Mouse (Mus musculus): Measurements from ENCODE around the gene Olfr1426. TPM values are rescaled to one million over a fixed set of nuclear protein-coding genes. Genes with fewer than 3 reads are reported as not detected.

Gene Olfr1426
- not detected in 4 replicates for total RNA-seq (2023)

DNA sequence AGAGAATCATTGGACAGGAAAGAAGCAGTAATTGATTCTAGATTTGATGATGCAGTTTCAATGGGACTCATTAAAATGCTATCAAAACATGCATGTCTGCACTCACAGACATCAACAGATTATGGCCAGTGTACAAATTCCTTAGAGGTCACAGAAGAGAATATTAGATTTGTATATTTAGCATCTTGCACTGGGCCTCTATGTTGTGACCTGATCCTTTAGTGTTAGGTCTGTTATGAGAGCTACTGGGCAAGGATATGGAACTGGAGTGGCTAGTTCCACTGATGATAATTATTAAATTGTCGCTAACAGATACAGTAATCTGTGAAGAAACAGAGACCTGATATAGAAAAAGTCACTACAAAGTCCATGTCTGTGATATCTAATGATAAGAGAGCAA lies at the start of gene Olfr1426:
Gene Olfr1426, minus strand, starts transcription at position 101 of the 400 bp plus-strand sequence.

GRCm38 (mm10) chr19:12123103-12123502 lies 31.3 kb upstream of the Olfr1426 start, which contains the start of gene Olfr76:
TSS of gene Olfr76 (minus strand) at chr19:12123203.

GRCm38 (mm10) chr19:12115797-12116196 lies 24.0 kb upstream of the Olfr1426 start, which contains the start of gene Olfr1428:
TSS of gene Olfr1428 (minus strand) at chr19:12115897.

DNA sequence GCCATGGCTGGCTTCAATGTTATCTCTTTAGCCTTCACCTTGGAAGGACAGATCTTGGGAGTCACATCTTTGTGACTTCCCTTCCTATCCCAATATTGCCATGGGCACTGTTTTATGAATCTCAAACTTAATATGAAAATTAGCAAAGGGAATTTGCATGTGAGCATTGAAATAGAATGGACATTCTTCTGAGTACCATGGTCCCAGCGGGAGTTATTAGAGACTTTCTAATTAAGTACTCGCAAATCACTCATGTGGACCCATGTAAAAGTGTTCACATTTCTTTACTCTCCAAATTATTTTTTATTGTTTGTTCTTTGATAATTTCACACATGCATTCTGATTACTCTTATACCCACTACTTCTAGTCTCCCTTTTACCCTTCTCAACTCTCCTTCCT lies 11.4 kb upstream of the Olfr1426 start, which contains the start of gene Olfr1427:
Gene Olfr1427, minus strand, starts transcription at position 101 of the 400 bp plus-strand sequence.

DNA sequence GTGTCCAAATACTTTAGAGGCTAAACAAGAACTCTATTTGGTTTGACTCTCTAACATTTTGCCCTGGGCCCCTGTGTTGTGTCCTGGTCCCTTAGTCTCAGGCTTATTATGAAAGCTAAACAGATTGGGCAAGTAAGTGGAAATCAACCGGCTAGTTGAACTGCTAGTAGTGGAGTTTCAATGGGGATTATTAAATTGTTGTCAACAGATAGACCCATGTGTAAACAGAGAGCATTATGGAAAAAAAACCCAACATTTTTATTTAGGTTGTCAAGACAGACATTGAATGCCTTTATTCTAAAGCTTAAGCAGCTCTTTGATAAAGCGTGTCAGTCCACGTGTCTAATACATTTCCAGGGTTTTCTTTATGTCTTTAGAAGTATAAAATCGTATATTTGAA lies 14.2 kb downstream of the Olfr1426 start, which contains the start of gene Olfr1425:
Gene Olfr1425, minus strand, starts transcription at position 101 of the 400 bp plus-strand sequence.

GRCm38 (mm10) chr19:12062582-12062981 lies 29.2 kb downstream of the Olfr1426 start, which contains the start of gene Olfr1424:
TSS of gene Olfr1424 (minus strand) at chr19:12062682.

DNA sequence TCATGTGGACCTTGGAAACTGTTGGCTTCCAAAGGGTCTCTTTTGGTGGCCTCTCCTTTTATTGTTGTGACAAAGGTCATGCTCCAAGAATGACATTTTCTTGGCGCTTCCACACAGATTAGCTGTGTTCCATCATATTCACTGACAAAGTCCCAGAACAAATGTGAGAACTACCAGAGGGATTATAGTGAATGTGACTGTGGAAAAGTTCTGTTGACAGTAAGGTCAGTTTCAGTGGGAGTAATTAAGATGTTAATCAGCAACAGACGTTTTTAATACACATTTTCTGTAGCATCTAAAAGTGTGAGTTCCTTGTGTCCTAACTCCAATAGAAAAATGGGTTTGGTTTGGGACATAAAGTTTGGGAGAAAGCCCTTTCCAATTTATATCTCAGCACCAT lies 50.6 kb downstream of the Olfr1426 start, which contains the start of gene Olfr1423:
Gene Olfr1423, minus strand, starts transcription at position 101 of the 400 bp plus-strand sequence.

Other genes starting within 250 kb of the Olfr1426 start
- not detected in 4 replicates for gene Olfr1418, start 230.9 kb downstream of the Olfr1426 start, total RNA-seq (2023)
- not detected in 4 replicates for gene Olfr1419, start 216.9 kb downstream of the Olfr1426 start, total RNA-seq (2023)
- not detected in 4 replicates for gene Olfr1420, start 205.4 kb downstream of the Olfr1426 start, total RNA-seq (2023)
- 68.1 to 75.5 TPM (median 72.5 TPM) in 4 replicates for gene Patl1, start 179.6 kb downstream of the Olfr1426 start, total RNA-seq (2023)
- 50.1 to 51.8 TPM (median 50.9 TPM) in 4 replicates for gene Osbp, start 126.1 kb downstream of the Olfr1426 start, total RNA-seq (2023)
- not detected in 4 replicates for gene Olfr1423, start 50.7 kb downstream of the Olfr1426 start, total RNA-seq (2023)
- not detected in 4 replicates for gene Olfr1424, start 29.3 kb downstream of the Olfr1426 start, total RNA-seq (2023)
- gene Olfr1425, start 14.3 kb downstream of the Olfr1426 start, total RNA-seq (2023) = not detected in 4 replicates
- not detected in 4 replicates for gene Olfr1427, start 11.3 kb upstream of the Olfr1426 start, total RNA-seq (2023)
- gene Olfr1428, start 23.9 kb upstream of the Olfr1426 start, total RNA-seq (2023) = not detected in 4 replicates
- gene Olfr76, start 31.2 kb upstream of the Olfr1426 start, total RNA-seq (2023) = not detected in 4 replicates
- gene Olfr1555-ps1, start 78.1 kb upstream of the Olfr1426 start, total RNA-seq (2023) = not detected in 4 replicates
- not detected in 4 replicates for gene Olfr1431, start 108.6 kb upstream of the Olfr1426 start, total RNA-seq (2023)
- not detected in 4 replicates for gene Olfr1432, start 140.6 kb upstream of the Olfr1426 start, total RNA-seq (2023)
- gene Olfr262, start 149.6 kb upstream of the Olfr1426 start, total RNA-seq (2023) = not detected in 4 replicates
- not detected in 4 replicates for gene Olfr235, start 169.0 kb upstream of the Olfr1426 start, total RNA-seq (2023)
- gene Olfr1434, start 187.8 kb upstream of the Olfr1426 start, total RNA-seq (2023) = not detected in 4 replicates
- gene Olfr1436, start 207.1 kb upstream of the Olfr1426 start, total RNA-seq (2023) = not detected in 4 replicates
- not detected in 4 replicates for gene Olfr1437, start 233.1 kb upstream of the Olfr1426 start, total RNA-seq (2023)
- not detected in 4 replicates for gene Olfr1438-ps1, start 243.9 kb upstream of the Olfr1426 start, total RNA-seq (2023)